Mouse (Mus musculus) CH12.LX (cell line): ENCODE measurements around the gene Elp6. TPM values are rescaled to one million over a fixed set of nuclear protein-coding genes. Genes with fewer than 3 reads are reported as not detected.
"Not testable (repeated sequence)": the region's sequence is repeated elsewhere in the genome, so short reads cannot be mapped to it uniquely, and the experiment has no call there.

ENCODE experiments used
- DNase-seq: peaks from one replicate; pipeline ENCODE4 v3.0.0-alpha.2; 2013; ENCODE audit errors: extremely low read depth
- H3K27ac ChIP-seq: 2 replicates; pipeline ENCODE4 v1.5.1; 2012; ENCODE audit warnings: low read depth, mild to moderate bottlenecking, control low read depth, moderate library complexity; ENCODE audit not compliant: insufficient read depth
- H3K27me3 ChIP-seq: replicated peaks from 2 replicates; pipeline ENCODE3; 2012; ENCODE audit warnings: inconsistent platforms
- H3K36me3 ChIP-seq, 2 experiments: replicated peaks in 1 of 2; 2 replicates each; pipeline versions ENCODE3 to v1.6.1; 2012; ENCODE audit warnings: inconsistent platforms in 1 of 2, low read length in 1 of 2, mild to moderate bottlenecking in 1 of 2, mixed read lengths in 1 of 2, moderate library complexity in 1 of 2; ENCODE audit not compliant: control insufficient read depth in 1 of 2, insufficient read depth in 1 of 2
- H3K4me1 ChIP-seq, 2 experiments: 2 replicates each; pipeline ENCODE4 v1.6.1; 2012; ENCODE audit warnings: inconsistent platforms in 1 of 2, moderate library complexity in 1 of 2; ENCODE audit not compliant: insufficient read depth in 2 of 2, control insufficient read depth in 1 of 2
- H3K4me2 ChIP-seq: 2 replicates; pipeline ENCODE4 v1.6.1; 2012; ENCODE audit warnings: low read depth, mild to moderate bottlenecking, control low read depth; ENCODE audit not compliant: poor library complexity, insufficient read depth, severe bottlenecking
- H3K4me3 ChIP-seq, 3 experiments: fragments of 150-350 bp in 1 of 3; sonication (generic) in 1 of 3; replicated peaks in 1 of 3; 2 replicates each; pipeline versions ENCODE3 to v1.5.1; 2011 to 2012; ENCODE audit warnings: low read depth in 2 of 3, low read length in 2 of 3, mild to moderate bottlenecking in 2 of 3, moderate library complexity in 2 of 3, control low read depth in 1 of 3, improper control_type of control experiment in 1 of 3, inconsistent platforms in 1 of 3, mixed read lengths in 1 of 3; ENCODE audit not compliant: poor library complexity in 1 of 3
- H3K79me2 ChIP-seq: replicated peaks from 2 replicates; pipeline ENCODE4 v1.6.1; 2012; ENCODE audit warnings: mild to moderate bottlenecking, moderate library complexity; ENCODE audit not compliant: control insufficient read depth, poor library complexity, insufficient read depth, severe bottlenecking; ENCODE audit errors: extremely low read depth
- H3K9ac ChIP-seq: 2 replicates; pipeline ENCODE4 v1.6.1; 2012; ENCODE audit warnings: low read depth, mild to moderate bottlenecking, control low read depth, moderate library complexity; ENCODE audit not compliant: insufficient read depth
- H3K9me3 ChIP-seq: replicated peaks from 2 replicates; pipeline ENCODE3; 2012; ENCODE audit warnings: low read length, inconsistent platforms, mixed read lengths
- CHD1 ChIP-seq: IDR thresholded peaks from 2 replicates; pipeline ENCODE4 v1.6.1; 2012; ENCODE audit warnings: low read depth, low read length, improper control_type of control experiment, inconsistent platforms
- E2F4 ChIP-seq: IDR thresholded peaks from 2 replicates; pipeline ENCODE4 v1.6.1; 2011; ENCODE audit warnings: low read depth, low read length, improper control_type of control experiment; ENCODE audit not compliant: insufficient replicate concordance
- ELF1 ChIP-seq: IDR thresholded peaks from 2 replicates; pipeline ENCODE4 v1.6.1; 2014; ENCODE audit warnings: low read depth, mild to moderate bottlenecking, inconsistent platforms, low read length, improper control_type of control experiment
- EP300 ChIP-seq: IDR thresholded peaks from 2 replicates; pipeline ENCODE4 v1.6.1; 2011; ENCODE audit warnings: low read length, improper control_type of control experiment
- HCFC1 ChIP-seq: IDR thresholded peaks from 2 replicates; pipeline ENCODE4 v1.6.1; 2012; ENCODE audit warnings: low read depth, mild to moderate bottlenecking, inconsistent platforms, low read length, improper control_type of control experiment
- IRF4 ChIP-seq: IDR thresholded peaks from 2 replicates; pipeline ENCODE4 v1.6.1; 2014; ENCODE audit warnings: low read depth, mild to moderate bottlenecking, inconsistent platforms, low read length, improper control_type of control experiment
- JUN ChIP-seq: IDR thresholded peaks from 2 replicates; pipeline ENCODE4 v1.6.1; 2011; ENCODE audit warnings: low read depth, mild to moderate bottlenecking, low read length, improper control_type of control experiment, moderate library complexity; ENCODE audit not compliant: insufficient read depth
- JUND ChIP-seq: conservative IDR thresholded peaks from 2 replicates; pipeline ENCODE4 v1.6.1; 2011; ENCODE audit warnings: low read depth, low read length, improper control_type of control experiment
- MAX ChIP-seq: IDR thresholded peaks from 2 replicates; pipeline ENCODE4 v1.6.1; 2011; ENCODE audit warnings: low read length, improper control_type of control experiment
- MAZ ChIP-seq: IDR thresholded peaks from 2 replicates; pipeline ENCODE4 v1.6.1; 2012; ENCODE audit warnings: low read depth, mild to moderate bottlenecking, inconsistent platforms, low read length, improper control_type of control experiment, moderate library complexity
- MEF2A ChIP-seq: IDR thresholded peaks from 2 replicates; pipeline ENCODE4 v1.6.1; 2014; ENCODE audit warnings: low read depth, mild to moderate bottlenecking, inconsistent platforms, low read length, improper control_type of control experiment, borderline replicate concordance
- MXI1 ChIP-seq: IDR thresholded peaks from 2 replicates; pipeline ENCODE4 v1.6.1; 2011; ENCODE audit warnings: mild to moderate bottlenecking, low read depth, low read length, improper control_type of control experiment
- MYC ChIP-seq: IDR thresholded peaks from 2 replicates; pipeline ENCODE4 v1.6.1; 2011; ENCODE audit warnings: low read depth, mild to moderate bottlenecking, improper control_type of control experiment, low read length
- NELFE ChIP-seq: IDR thresholded peaks from 2 replicates; pipeline ENCODE4 v1.6.1; 2011; ENCODE audit warnings: low read depth, low read length, improper control_type of control experiment
- PAX5 ChIP-seq: IDR thresholded peaks from 2 replicates; pipeline ENCODE4 v1.6.1; 2012; ENCODE audit warnings: low read length, inconsistent platforms, mixed read lengths
- POLR2A ChIP-seq: IDR thresholded peaks from 2 replicates; pipeline ENCODE4 v1.6.1; 2011; ENCODE audit warnings: low read depth, mild to moderate bottlenecking, improper control_type of control experiment, low read length
- RCOR1 ChIP-seq: conservative IDR thresholded peaks from 2 replicates; pipeline ENCODE4 v1.6.1; 2012; ENCODE audit warnings: low read depth, mild to moderate bottlenecking, inconsistent platforms, low read length, improper control_type of control experiment
- SIN3A ChIP-seq: IDR thresholded peaks from 2 replicates; pipeline ENCODE4 v1.6.1; 2012; ENCODE audit warnings: low read length, improper control_type of control experiment, inconsistent platforms
- TCF12 ChIP-seq: IDR thresholded peaks from 2 replicates; pipeline ENCODE4 v1.6.1; 2014; ENCODE audit warnings: low read depth, mild to moderate bottlenecking, inconsistent platforms, low read length, improper control_type of control experiment
- USF1 ChIP-seq: IDR thresholded peaks from 2 replicates; pipeline ENCODE4 v1.6.1; 2014; ENCODE audit warnings: low read depth, mild to moderate bottlenecking, inconsistent platforms, low read length, improper control_type of control experiment
- USF2 ChIP-seq: conservative IDR thresholded peaks from 2 replicates; pipeline ENCODE4 v1.6.1; 2011; ENCODE audit warnings: low read depth, low read length, improper control_type of control experiment
- ZKSCAN1 ChIP-seq: IDR thresholded peaks from 2 replicates; pipeline ENCODE4 v1.6.1; 2012; ENCODE audit warnings: low read depth, inconsistent platforms, low read length, improper control_type of control experiment, borderline replicate concordance
- ZMIZ1 ChIP-seq: IDR thresholded peaks from 2 replicates; pipeline ENCODE4 v1.6.1; 2012; ENCODE audit warnings: low read depth, mild to moderate bottlenecking, inconsistent platforms, low read length, improper control_type of control experiment
- dilution Hi-C: fragments of 300-500 bp; cut with MboI; formaldehyde crosslinking; loops from 2 replicates; pipeline ENCODE4 v1.14.3; 2020; ENCODE audit warnings: low sequenced_read_pairs; ENCODE audit not compliant: extremely low pct_unique_long_range_greater_than_20kb, extremely low pct_ligation_motif_present
- in situ Hi-C: fragments of 300-500 bp; cut with MboI; formaldehyde crosslinking; loops from 3 replicates; pipeline ENCODE4 v1.14.3; 2019; ENCODE audit warnings: low sequenced_read_pairs, low pct_ligation_motif_present, low pct_unique_long_range_greater_than_20kb, mixed read lengths
- polyA plus RNA-seq: library from polyadenylated mRNA; unstranded; fragments of >175 nt; gene quantifications from 2 replicates; pipeline ENCODE4 v1.2.1, GENCODE M21; 2012; ENCODE audit warnings: low read depth; ENCODE audit not compliant: insufficient read length
- total RNA-seq, 2 experiments: library from RNA; depleted of rRNA; stranded (reverse); fragments of 300-350 nt in 1 of 2; fragments of >200 nt in 1 of 2; gene quantifications; 2 replicates each; pipeline ENCODE4 v1.2.3; 2012 to 2014

Elp6 gene
- total and polyA plus RNA-seq, 3 experiments = 24.2 to 44.7 (median 35.4) TPM

- no peak overlapping the region for H3K9ac ChIP-seq
- H3K4me2 ChIP-seq = no peak overlapping the region
- H3K4me3 ChIP-seq = no peak overlapping the region
- in situ Hi-C loops (no loop called here), dilution Hi-C loops (no loop called here)
- no peak for DNase-seq
- H3K9me3 ChIP-seq = peaks cover 3% of the 10 kb centered on the region
- H3K36me3 ChIP-seq = no peaks in the 10 kb centered on the region
- 0 out of 2 replicates have a peak, but pooled peaks cover 6% of the 10 kb centered on the region for H3K79me2 ChIP-seq
- no peaks in the 10 kb centered on the region for H3K27me3 ChIP-seq
- H3K4me1 ChIP-seq = peaks cover 2 to 12% of the 10 kb centered on the region in 2 experiments; a peak in 3 of 4 replicates
- no peak for TF ChIP-seq USF1
- TF ChIP-seq MAZ = no peak
- no peak for TF ChIP-seq MEF2A
- TF ChIP-seq PAX5 = no peak
- no peak for TF ChIP-seq EP300
- TF ChIP-seq RCOR1 = no peak
- TF ChIP-seq ZMIZ1 = no peak
- no peak for TF ChIP-seq ZKSCAN1
- TF ChIP-seq JUN = no peak
- TF ChIP-seq CHD1 = no peak
- no peak for TF ChIP-seq MXI1
- no peak for TF ChIP-seq JUND
- no peak for TF ChIP-seq IRF4
- TF ChIP-seq SIN3A = no peak
- no peak for TF ChIP-seq ELF1
- no peak for TF ChIP-seq MAX
- TF ChIP-seq E2F4 = no peak
- no peak overlapping the region for H3K27ac ChIP-seq
Measured at GRCm38 (mm10) chr9:110329655-110330054, 24.7 kb downstream of the Elp6 start.

GRCm38 (mm10) chr9:110330341-110330740, 25.4 kb downstream of the Elp6 start:
- no peak overlapping the region for H3K9ac ChIP-seq
- 0 out of 2 replicates have a peak, but pooled peaks cover 9% of the 10 kb centered on the region for H3K79me2 ChIP-seq
- no peaks in the 10 kb centered on the region for H3K36me3 ChIP-seq
- TF ChIP-seq CHD1 (no peak), IRF4 (no peak), JUND (no peak), HCFC1 (no peak), NELFE (no peak), MYC (no peak), ZKSCAN1 (no peak), TCF12 (no peak), USF2 (no peak), POLR2A (no peak), MEF2A (no peak)
- peaks cover 3% of the 10 kb centered on the region for H3K9me3 ChIP-seq
- H3K4me3 ChIP-seq = no peak overlapping the region
- DNase-seq = no peak
- no peak overlapping the region for H3K4me2 ChIP-seq
- in situ Hi-C loops = no loop called here
- no peak overlapping the region for H3K27ac ChIP-seq
- dilution Hi-C loops = no loop called here
- H3K27me3 ChIP-seq = no peaks in the 10 kb centered on the region
- peaks cover 4 to 19% of the 10 kb centered on the region in 2 experiments for H3K4me1 ChIP-seq

GRCm38 (mm10) chr9:110330913-110331312, 25.9 kb downstream of the Elp6 start:
- H3K9me3 ChIP-seq, DNase-seq, H3K4me2 ChIP-seq, H3K79me2 ChIP-seq, in situ Hi-C loops, H3K9ac ChIP-seq, H3K4me3 ChIP-seq, H3K27me3 ChIP-seq, H3K36me3 ChIP-seq, H3K27ac ChIP-seq, dilution Hi-C loops: not testable (repeated sequence)
- H3K4me1 ChIP-seq = peaks cover 4 to 20% of the 10 kb centered on the region in 2 experiments
